Mouse (Mus musculus) urinary bladder, adult 18-20 months (tissue): ENCODE measurements around the gene Wdr54.

Experiments
- DNase-seq, 2 experiments: peaks; one replicate each; pipeline ENCODE4 v3.0.0; 2022; ENCODE audit warnings: low spot score in 2 of 2, mixed read lengths in 2 of 2

Wdr54 gene

GRCm38 (mm10) chr6:83156259-83156684 lies at the start of gene Wdr54, which contains the start of gene 1700003E16Rik:
Gene Wdr54 (minus strand): TSS chr6:83156397.
Gene 1700003E16Rik (plus strand): TSS chr6:83156404.
- DNase-seq = peak in 1 of 2 experiments; percentile 69

DNA sequence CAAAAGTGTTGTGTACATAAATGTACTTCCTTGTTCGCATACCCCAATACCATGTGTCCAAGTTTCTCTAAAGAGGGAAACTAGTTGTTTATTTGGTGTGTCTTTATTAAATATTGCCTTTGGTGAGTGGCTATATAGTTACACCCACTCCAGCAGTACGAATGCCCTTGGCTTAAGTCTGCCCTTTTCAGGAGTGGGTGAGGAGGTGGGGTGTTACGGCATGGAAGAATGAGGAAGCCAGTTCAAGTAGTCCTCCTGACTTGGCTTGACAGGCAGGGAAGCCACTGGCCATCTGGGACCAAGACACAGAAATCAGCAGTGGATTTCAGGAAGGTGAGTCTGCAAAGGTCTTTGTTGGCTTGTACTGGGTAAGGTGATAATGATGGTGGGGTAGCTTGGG lies 49.7 kb upstream of the Wdr54 start:
- DNase-seq = no peak

GRCm38 (mm10) chr6:83203320-83203719 lies 47.1 kb upstream of the Wdr54 start:
- DNase-seq = no peak

DNA sequence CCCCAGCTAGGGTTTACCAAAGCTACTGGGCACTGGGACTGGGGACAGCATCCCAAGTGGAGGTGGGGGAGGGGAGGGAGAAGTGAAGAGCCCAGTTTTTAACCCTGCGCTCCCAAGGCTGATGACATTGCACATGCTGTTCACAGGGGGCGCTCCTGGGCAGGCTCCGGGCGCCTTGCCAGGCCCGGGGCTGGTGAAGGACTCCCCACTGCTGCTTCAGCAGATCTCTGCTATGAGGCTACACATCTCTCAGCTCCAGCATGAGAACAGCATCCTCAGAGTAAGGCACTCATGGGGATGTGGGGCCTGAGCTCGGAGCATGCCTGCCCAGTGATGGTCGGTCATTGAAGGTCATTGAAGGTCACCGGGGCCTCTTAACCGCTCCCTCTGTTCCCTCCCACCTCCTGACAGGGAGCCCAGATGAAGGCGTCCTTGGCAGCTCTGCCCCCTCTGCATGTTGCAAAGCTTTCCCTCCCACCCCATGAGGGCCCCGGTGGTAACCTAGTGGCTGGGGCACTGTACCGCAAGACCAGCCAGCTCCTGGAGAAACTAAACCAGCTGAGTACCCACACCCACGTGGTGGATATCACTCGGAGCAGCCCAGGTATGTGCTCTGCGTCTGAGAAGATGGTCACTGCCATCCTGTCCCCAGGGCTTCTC lies 41.3 kb upstream of the Wdr54 start:
- DNase-seq = no peak

DNA sequence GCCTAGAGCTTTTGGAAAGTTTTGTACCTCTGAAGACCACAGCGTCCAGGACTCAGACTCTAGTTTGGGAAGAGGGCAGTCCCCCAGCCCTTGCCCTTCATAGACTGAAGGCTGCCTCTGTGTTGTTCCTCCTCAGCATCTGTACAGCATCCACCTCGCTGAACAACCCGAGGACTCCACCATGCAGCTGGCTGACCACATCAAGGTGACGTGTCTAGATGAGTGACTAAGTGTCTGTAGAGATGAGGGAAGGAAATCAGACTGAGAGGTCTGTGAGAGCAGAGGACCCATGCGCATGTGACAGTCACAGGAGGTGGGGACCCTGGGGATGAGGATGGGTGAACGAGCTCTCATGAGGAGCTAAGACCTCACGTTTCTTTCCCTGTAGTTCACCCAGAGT lies 37.4 kb upstream of the Wdr54 start:
- DNase-seq = no peak

DNA sequence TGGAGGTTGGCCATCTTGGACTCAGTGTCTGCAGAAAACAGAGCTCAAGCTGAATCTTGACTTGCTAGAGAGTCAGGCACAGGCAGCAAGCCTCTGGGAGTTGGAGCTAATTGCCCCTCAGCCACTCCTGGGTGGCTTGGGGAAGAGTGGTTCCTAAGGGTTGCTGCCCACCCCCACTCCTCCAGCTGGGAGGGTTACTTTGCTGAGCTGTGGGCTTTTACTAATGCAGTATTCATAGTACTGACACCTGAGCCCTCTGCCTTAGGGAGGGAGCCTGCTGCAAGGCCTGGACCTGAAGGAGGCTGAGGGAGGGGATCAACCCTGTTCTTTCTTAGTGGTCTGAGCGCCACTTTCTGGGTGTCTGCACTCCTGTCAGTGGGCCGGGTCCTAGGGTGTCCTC lies 30.7 kb upstream of the Wdr54 start:
- DNase-seq = no peak

GRCm38 (mm10) chr6:83185895-83186861 lies 30.0 kb upstream of the Wdr54 start:
- no peak for DNase-seq

- DNase-seq = no peak
Measured at GRCm38 (mm10) chr6:83184858-83185435, 28.8 kb upstream of the Wdr54 start.

- no peak for DNase-seq
Measured at GRCm38 (mm10) chr6:83180605-83181004, 24.4 kb upstream of the Wdr54 start.

- DNase-seq = no peak
Measured at GRCm38 (mm10) chr6:83179390-83180117, 23.4 kb upstream of the Wdr54 start.

GRCm38 (mm10) chr6:83175996-83176395 lies 19.8 kb upstream of the Wdr54 start:
- no peak for DNase-seq

- no peak for DNase-seq
Measured at GRCm38 (mm10) chr6:83172240-83172920, 16.2 kb upstream of the Wdr54 start.

GRCm38 (mm10) chr6:83171063-83171462 lies 14.9 kb upstream of the Wdr54 start:
- no peak for DNase-seq

DNA sequence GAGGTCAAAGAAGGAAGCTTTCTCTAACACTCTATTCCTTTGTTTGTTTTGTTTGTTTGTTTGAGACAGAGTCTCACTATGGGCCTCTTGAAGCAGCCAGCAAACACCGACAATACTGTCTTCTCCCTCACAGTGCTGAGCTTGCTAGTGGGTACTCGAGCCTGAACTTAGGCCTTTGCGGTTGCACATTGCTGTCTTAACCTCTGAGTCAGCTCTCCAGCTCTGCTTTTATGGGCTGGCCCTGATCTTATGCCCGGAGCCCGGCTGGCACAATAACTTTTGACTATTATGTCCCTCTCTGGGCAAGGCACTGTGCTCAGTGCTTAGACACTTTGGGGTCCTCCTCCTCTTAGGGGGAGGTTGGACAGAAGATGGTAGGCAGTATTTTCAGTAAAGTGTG lies 13.7 kb upstream of the Wdr54 start:
- DNase-seq = peak in 1 of 2 experiments; percentile 31

GRCm38 (mm10) chr6:83166243-83166630 lies 10.0 kb upstream of the Wdr54 start:
- DNase-seq = no peak

GRCm38 (mm10) chr6:83165607-83166242 lies 9.5 kb upstream of the Wdr54 start, which contains the start of gene Dctn1:
Gene Dctn1 (plus strand): TSS chr6:83165920.
- DNase-seq = peak; percentile 91 to 92

GRCm38 (mm10) chr6:83165026-83165606 lies 8.9 kb upstream of the Wdr54 start:
- no peak for DNase-seq

- peak in 1 of 2 experiments; percentile 65 for DNase-seq
Measured at GRCm38 (mm10) chr6:83162701-83163100, 6.5 kb upstream of the Wdr54 start.

DNA sequence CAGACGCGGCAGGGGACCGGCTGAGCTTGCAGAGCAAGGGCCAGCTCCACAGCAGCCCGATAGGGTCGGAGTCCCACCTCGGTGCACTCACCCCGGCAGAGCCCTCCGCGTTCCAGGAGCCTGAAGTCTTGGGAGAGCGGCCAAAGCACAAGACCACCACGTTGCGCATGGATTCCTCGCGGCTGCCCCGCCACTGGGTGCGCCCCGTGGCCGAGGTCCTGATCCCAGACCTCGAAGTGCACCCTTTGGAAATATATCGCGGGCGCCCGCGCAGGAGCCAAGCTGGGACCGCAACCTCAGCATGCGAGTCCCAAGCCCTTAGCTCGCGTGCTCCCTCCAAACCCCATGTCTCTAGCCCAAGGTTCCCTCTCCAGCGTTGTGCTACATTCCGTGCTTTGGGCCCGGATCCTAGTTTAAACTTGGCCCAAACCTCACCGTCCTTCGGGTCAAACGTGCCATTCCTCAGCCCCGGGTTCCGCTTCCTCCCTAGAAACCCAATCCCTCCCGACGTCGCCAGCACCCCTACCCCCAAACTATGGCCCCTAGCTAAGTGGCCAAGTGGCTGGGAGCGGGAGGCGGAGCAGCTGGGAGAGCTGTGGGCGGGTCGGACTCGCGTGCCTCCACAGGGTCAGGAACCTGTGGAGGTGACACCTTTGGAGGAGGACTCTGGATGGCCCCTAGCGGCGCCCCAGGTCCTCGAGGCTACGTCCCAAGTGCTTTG lies 5.9 kb upstream of the Wdr54 start:
- peak; percentile 31 to 65 for DNase-seq
